Mouse (Mus musculus) megakaryocyte, adult 5-6 weeks (primary cell): Measurements from ENCODE around the gene Cercam. TPM values are rescaled to one million over a fixed set of nuclear protein-coding genes. Genes with fewer than 3 reads are reported as not detected.

Source experiments
- ATAC-seq: 2 replicates; pipeline ENCODE4 v1.8.0; 2016; ENCODE audit warnings: mild to moderate bottlenecking, inconsistent platforms; ENCODE audit not compliant: poor library complexity, severe bottlenecking
- total RNA-seq, 2 experiments: library from RNA; stranded (forward) in 1 of 2; stranded (reverse) in 1 of 2; fragments of 153-499, 151-499 nt in 1 of 2; fragments of 221-1000, 200-1000 nt in 1 of 2; gene quantifications; 2 replicates each; pipeline versions ENCODE4 v1.2.3 to v1.2.4; 2015 to 2017

Gene Cercam
- total RNA-seq (2015) (5.3 and 9.6 TPM in 2 replicates), total RNA-seq (2017) (4.3 and 6.7 TPM in 2 replicates)

DNA sequence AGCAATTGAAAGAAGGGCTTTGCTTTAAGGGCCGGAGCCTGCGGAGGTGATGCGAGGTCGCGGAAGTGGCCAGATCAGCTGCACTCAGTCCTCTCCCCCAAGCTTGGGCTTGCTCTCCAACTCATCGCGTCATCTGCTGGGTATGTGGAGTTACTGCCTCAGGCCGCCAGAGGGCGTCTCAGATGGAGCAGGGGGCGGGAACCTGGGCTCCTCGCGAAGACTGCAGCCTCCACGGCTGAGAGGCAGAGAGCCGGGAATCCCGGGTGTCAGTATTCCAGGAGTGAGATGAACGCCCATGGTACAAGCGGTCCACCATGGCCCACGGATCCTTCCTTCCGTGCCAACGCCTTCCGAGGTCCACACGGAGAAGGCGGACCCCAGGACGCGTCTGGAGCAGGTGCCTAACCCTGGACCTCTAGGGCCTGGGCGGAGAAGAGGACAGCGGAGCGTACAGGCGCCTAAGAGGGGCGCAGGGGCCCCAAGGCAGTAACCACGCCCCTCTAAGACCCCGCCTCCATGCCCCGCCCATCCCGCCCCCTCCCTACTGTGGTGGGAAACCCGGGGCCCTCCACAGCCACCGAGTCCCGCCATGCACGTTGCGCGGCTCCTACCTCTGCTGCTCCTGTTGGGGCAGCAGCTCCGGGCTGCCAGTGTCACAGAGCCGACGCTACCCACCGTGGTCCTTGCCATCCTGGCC lies at the start of gene Cercam:
TSS of gene Cercam (plus strand) at position 216 of the 697 bp plus-strand sequence.
- ATAC-seq, result peak; percentile 97

DNA sequence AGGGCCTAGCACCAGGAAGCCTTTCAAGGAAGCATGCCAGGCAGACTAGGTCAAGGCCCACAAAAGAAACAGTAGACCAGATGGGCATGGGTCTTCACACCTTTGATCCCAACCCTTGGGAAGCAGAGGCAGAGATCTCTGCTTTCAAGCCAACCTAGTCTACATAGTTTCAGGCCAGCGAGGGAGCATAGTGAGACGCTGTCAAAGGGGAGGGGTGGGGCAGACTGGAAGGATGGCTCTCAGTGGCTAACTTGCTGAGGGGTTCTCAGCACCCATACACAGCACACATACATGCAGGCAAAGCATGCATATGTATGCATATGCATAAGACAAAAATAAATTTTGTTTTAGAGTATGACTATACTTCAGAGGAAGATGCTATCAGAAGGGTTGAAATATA lies 49.6 kb upstream of the Cercam start:
- no peak for ATAC-seq

DNA sequence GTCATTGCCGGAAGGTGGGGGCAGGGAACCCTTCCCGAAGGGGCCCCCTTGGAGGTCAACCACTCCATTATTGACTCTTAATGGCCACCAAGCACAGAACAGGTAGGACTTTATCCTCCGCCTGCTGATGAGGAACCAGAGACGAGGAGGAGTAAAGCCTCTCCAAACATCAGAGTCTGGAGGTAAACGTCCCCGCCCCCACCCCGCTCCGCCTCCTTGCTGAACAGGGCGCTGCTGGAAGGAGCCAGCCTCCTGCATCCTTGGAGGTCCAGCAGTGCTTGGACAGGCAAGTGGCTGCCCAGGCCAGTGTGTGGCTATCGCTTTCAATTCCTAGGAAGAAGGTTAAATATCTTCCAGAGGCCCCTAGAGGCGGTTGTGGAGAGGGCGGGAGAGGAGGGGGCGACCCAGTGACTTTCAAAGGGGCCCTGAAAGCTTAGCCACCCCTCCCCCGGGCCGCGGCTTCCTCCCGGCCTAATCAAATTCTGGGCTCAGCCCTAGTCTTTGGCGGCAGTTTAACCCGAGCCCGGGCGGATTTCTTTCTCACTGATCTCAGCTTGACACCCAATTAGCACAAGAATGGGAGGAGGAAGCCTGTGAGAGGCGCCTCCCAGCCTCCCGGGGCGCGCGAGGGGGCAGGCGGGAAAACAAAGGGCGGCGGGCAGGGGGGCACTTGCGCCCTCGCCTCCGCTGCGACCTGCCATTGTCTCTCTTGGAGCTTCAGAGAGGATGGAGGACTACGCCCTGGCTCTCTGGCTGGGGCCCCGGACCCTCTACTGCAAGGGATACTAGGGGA lies 48.7 kb upstream of the Cercam start, which contains the start of gene Urm1:
TSS of gene Urm1 (plus strand) at position 51 of the 793 bp plus-strand sequence.
- ATAC-seq, result peak; percentile 75

DNA sequence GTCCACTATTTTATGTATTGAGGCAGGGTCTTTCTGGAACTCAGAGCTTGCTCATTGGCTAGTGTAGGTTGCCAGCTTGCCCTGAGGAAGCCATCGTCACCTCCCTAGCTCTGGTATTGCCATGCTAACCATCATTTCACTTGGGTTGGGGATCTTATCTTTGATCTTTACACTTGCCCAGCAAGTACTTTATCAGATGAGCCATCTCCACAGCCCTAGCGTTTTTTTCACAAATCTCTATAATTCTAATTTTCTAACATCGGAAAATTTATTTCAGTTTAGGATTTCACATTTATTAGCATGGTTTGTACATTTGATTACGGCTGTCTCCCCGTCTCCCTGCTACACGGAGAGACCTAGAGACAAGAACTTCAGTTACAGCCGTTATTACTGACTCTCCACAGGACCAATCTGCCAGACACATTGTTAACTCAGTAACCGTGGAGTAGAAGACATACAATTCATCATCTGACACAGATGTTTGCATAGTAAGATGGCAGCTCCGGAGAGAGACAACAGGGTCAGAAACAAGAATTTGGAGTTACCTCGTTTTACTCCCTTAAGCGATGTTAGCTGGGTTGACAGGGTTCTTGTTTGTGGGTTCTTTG lies 42.5 kb upstream of the Cercam start:
- ATAC-seq, result 0 out of 2 replicates have a peak, but pooled peaks have one; percentile 4

DNA sequence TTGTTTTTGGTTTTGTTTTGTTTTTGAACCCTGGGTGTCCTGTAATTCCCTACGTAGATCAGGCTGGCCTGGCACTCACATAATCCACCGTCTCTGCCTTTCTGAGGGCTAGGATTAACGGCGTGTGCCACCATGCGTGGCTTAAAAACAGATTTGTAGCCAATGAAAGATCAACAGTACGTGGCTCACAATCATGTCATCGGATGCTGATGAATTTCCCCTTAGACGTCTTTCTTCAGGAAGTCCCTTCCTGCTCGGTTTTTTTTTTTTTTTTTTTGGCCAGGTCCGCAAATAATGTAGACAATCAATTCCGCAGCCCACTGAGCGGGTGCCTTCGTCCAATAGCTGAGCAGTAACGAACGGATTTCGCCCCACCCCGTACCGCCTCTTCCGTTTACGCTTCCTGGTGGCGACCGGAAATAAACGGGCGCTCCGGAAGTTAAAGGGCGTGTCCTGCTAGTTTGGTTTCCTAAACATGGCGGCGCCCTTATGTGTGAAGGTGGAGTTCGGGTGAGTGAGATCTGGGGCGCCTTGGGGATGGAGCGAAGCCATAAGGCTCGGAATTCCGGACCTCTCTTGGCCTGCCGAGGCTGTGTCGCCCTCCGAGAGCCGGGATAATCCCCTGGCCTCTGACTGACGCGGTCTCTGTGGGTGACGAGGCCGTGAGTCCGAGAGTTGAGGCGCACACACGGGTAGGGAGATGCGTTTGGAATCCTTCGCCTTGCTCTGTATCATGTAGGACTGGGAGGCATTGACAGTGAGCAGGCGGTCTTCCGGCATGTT lies 41.8 kb upstream of the Cercam start:
- peak; percentile 99 for ATAC-seq

DNA sequence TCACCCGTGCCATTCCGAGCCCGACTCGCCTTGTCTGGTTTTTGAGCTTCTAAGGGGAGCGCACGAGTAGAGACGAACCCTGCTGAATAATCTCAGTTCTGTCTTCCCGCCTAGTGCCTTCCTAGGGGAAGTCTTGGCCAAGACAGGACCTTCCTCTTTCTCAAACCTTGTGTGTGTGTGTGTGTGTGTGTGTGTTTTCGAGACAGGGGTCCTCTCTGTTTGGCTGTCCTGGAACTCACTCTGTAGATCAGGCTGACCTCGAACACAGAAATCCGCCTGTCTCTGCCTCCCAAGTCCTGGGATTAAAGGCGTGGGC lies 41.3 kb upstream of the Cercam start:
- peak; percentile 37 for ATAC-seq

DNA sequence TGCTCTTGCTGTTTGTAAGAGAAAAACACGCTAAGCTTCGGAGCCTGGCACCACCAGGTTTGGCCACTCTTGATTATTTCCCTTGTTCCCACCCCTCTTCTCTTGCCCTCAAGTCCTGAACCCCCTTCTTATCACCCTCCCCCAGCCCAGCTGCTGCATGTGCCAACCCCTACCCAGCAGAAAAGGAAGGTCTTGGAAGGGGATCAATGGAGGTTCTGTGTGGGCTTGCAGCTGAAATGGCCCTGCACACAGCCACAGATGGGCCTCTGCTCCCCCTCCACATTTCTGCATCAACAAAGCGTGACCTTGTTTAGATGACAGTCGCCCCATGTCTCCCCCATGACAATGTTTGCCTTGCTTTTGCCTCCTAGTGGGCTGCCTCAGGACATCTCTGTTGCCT lies 37.9 kb upstream of the Cercam start:
- ATAC-seq, result no peak

DNA sequence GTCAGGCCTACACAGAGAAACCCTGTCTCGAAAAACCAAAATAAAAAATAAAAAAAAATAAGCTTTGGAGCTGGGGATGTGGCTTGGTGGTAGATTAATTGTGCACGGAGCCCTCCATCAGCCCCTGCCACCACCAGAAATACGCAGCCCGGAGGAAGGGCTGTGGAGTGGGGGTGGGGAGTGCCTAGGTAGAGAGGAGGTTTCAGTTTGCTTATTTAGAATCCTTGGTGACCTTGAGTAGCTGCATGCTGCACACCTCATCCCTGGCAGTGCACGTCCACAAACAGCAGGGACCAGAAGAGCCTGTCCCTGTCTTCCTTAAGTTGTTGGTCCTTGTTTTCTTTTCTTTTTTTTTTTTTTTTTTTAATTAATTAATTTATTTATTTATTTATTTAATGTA lies 35.2 kb upstream of the Cercam start:
- no peak for ATAC-seq

DNA sequence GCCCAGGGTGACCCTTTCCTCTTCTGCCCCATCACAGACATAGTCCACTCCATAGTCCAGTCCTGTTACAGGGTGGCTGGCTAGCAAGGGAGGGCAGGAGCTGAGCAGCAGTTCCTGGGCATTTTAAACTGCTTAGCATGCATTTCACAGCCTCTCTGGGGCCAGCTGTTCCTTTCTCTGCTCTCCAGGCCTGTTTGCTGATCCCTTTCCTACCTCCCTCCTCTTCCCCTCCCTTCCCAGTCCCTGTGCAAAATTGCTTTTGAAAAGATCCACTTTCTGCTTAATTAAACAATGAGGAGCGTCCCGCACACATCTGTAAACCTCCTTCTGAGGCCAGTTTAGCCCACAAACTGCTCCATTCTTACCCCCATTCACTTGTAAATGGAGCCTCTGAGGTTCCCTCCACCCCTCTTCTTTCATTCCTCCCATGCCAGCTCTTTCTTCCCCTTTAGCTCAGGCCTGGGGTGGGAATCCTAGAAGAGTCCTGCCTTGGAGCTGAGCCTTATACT lies 33.5 kb upstream of the Cercam start:
- ATAC-seq, result no peak

DNA sequence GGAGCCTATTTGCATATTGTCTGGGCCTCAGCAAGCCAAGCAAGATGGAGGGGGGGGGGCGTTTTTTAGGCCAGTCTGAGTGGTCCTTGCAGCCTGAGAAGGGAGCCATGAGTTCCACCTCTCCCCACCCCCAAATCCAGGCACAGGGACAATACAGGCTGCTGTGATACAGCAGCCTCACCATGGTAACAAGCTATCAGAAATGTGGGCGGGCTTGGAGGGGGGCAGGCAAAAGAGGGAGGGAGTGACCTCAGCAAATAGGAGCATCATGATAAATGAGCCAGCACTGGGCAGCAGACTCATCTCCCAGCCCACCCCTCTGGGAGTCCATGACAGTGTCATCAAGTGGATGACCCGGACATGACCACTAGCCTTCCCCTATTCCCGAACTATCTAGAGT lies 29.5 kb upstream of the Cercam start:
- ATAC-seq, result no peak

DNA sequence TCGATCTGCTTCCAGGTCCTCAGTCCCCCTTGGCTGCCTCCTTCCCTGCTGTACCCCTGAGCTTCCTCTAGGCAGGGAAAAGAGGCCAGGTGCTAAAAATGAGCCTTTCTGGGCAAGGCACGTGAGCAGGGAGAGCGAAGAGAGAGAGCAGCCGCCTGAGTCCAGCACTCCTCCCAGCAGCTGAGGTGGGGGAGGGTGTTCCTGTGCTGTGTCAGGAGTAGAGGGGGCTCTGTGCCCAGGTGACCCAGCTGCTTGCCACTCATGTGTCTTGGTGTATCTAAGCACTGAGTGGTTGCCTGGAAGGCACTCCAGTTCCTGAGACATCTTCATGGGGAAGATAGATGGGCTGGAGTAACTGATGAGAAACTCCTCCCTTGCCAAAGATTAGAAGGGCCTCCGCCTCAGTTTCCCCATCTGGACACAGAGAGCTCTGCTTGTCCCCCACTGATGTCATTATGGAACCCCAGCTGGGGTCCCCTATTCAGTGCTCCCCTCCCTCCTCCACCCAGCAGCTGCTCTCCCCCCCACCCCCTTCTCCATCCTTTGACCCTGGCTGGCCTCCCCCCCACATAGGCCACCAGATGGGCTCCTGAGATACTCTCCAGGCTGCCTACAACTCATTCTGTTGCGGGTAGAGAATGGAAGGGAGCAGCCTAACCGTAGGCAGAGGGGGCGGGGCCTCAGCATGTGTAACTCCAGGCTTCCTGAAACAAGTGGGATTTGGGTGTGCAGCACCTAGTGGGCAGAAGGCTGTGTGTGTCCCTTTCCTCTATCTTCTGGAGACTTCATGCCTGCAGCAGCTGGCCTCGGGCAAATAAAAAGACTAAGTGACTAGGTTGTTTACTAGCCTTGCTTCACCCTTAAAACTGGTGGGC lies 25.5 kb upstream of the Cercam start:
- ATAC-seq, result no peak

DNA sequence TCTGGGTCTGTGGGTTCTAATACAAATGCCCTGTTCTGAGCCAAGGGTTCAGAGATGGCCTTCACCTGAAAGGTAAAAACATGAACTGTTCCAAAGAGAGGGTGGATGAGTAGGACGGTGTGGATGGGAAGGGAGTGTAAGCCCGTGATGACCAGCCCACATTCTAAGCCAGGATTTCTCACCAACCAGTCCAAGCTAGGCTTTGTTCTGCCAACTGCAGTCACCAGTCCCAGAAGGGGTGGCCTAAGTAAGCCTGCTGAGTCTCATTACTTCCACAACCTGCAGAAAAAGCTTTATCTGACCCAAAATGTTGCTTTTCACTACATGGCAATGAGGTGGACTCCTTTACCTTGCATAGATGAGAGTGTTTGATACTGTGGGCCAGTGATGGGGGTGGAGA lies 24.8 kb upstream of the Cercam start:
- ATAC-seq, result no peak

DNA sequence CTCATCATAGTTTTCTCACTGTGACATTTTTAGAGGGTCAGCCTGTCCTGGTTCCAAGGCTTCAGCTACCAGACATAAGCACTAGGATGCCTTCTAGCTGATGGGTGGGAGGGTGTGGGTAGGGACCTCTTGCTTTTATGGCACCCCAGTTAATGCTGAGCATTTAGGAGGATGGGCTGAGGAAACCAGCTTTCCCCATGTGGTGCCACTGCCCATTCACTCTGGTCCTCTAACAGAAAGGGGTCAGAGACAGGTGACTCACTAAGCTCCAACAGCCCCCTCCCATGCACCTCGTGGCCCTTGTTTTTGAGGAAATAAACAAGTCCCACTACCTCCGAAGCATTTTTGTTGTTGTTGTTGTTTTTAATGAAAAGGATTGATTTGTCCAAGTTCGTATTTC lies 24.3 kb upstream of the Cercam start:
- no peak for ATAC-seq

DNA sequence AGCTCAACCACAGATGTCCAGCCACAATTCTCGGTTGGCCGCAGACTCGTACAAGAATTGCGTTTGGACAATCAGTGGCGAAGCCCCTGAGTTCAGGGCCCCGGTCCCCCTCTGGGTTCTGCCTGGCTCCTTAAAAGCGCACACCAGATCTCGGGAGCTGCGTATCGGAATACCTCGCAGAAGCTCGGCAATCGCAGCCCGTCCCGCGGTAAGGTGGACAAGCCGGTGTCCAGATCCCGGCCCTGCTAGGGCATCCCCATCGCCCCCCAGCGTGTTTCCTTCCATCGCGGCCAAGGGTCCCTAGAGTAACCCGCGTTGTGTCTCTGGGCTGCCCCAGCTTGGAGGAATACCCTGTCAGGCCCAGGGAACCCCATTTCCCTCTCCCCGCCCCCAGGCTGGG lies 23.3 kb upstream of the Cercam start:
- ATAC-seq, result no peak

DNA sequence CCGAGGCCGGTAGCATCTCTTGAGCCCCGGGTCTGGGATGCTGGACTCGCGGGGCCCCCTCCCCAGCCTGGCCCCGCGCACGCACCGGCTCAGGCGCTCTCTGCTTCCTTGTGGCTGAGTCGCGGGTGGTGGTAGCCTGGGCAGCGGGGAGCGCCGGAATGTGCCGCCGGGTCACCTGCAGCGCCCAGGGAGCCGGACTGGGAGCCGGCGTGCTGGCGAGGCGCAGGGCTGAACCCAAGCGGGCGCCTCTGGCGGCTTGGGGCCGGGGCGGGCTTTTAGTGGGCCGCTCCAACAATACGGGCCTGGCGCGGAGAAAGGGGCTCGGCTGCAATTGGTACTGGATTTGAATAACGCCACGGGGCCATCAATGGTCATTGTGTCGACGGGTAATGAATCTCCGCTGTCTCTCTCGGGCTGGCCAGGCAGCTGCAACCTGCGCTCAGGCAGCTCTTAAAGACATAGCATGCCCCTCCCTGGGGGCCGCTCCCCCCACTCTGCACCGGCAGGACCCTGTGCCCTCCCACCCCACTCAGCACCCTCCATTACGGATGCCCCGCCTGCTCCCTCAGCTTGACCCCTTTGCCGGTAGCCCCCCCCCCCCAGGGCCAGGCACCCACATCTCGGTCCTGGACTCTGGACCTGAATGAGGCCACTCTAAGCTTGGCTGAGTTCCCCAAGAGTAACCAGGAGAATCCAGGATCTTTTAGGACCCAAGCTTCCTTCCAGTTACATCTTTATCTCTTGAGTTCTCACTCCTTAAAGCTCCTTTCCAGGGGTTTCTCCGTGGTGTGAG lies 22.7 kb upstream of the Cercam start:
- no peak for ATAC-seq

DNA sequence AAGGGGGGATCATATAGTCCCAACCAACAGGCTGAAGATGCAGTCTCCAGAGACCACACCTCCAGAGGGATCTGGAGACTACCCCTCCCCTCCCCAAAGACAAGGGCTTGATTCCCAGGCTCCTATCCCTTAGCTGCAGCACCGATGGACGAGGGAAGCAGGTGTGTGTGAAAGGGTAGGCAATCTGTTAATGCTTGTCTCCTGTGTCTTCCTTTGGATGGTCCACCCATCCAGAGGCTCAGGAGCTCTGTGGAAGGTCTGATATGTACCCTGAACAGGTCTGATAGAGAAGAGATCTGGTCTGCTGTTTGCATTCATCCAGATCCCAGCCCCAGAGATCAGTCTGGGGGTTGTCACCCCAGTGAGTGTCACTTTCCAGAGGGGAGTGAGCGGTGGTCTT lies 22.1 kb upstream of the Cercam start:
- ATAC-seq, result no peak

DNA sequence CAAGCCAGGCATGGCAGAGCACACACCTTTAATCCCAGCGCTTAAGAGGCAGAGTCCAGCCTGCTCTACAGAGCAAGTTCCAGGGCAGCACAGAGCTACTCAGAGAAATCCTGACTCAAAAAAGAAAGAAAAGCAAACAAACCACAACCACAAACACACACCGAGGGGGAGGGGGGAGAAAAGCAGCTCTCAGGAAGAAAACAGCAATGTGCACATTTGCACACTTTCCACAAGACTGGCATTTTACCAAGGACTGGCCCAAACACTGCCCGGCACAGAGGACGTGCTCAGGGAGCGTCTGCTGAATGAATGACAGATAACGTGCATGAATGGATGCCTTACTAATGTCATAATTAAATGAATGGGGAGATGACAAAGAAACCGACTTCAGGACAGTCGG lies 19.9 kb upstream of the Cercam start:
- ATAC-seq, result no peak

DNA sequence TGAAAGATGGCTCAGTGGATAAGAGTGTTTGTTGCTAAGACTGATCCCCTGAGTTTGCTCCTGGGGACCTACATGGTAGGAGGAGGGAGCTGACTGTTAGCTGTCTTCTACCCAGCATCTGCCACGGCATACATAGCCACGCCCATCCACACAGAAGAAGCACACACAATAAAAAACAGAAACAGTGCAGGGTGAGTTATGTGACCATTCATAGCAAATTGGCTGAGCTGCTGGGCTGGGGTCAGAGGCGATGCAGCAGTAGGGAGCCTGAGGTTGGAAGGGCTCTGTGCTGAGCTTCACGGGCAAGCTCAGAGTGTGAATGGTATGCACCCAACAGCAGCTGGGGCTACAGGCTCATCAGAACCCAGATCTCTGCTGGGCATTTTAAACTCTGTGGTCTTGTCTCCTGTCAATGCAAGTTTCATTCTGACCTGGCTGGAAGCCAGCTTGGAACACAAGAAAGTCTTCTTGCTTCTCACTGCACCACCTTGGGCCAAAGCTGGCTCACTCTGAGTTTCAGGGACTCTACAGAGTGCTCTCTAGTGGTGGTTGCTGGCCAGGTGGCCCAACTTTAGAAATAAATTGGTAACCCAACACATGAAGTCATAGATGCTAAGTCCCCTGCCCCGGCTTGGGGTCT lies 19.0 kb upstream of the Cercam start:
- no peak for ATAC-seq
